Mouse (Mus musculus): ENCODE measurements around the gene Igfbp4.
A peak's percentile ranks its signal among the peaks of the same experiment; 100 is the strongest.

Gene Igfbp4

GRCm38 (mm10) chr11:99041051-99041729 is at the start of gene Igfbp4:
Igfbp4 (plus strand) TSS chr11:99041244.
- DNase-seq (ENCODE audit: low spot score), result peak; percentile 90

- DNase-seq (ENCODE audit: low spot score), result no peak
These were observed 45.1 kb upstream of the Igfbp4 start for GRCm38 (mm10) chr11:98995987-98996386.

GRCm38 (mm10) chr11:98997659-98998058 is 43.4 kb upstream of the Igfbp4 start:
- no peak for DNase-seq (ENCODE audit: low spot score)

GRCm38 (mm10) chr11:98998776-98999175 is 42.3 kb upstream of the Igfbp4 start:
- DNase-seq (ENCODE audit: low spot score), result no peak

GRCm38 (mm10) chr11:98999243-98999642 is 41.8 kb upstream of the Igfbp4 start:
- DNase-seq (ENCODE audit: low spot score), result no peak

- DNase-seq (ENCODE audit: low spot score), result no peak
These were observed 34.3 kb upstream of the Igfbp4 start for GRCm38 (mm10) chr11:99006788-99007187.

GRCm38 (mm10) chr11:99010124-99010523 is 30.9 kb upstream of the Igfbp4 start:
- no peak for DNase-seq (ENCODE audit: low spot score)

- DNase-seq (ENCODE audit: low spot score), result no peak
These were observed 30.3 kb upstream of the Igfbp4 start for GRCm38 (mm10) chr11:99010706-99011105.

- no peak for DNase-seq (ENCODE audit: low spot score)
These were observed 27.2 kb upstream of the Igfbp4 start for GRCm38 (mm10) chr11:99013856-99014255.

GRCm38 (mm10) chr11:99019844-99020243 is 21.2 kb upstream of the Igfbp4 start:
- DNase-seq (ENCODE audit: low spot score), result no peak

- no peak for DNase-seq (ENCODE audit: low spot score)
These were observed 18.6 kb upstream of the Igfbp4 start for GRCm38 (mm10) chr11:99022384-99022933.

GRCm38 (mm10) chr11:99023094-99023493 is 17.9 kb upstream of the Igfbp4 start:
- DNase-seq (ENCODE audit: low spot score), result peak; percentile 46

GRCm38 (mm10) chr11:99023500-99024467 is 17.3 kb upstream of the Igfbp4 start, which contains the start of gene Top2a:
Top2a (minus strand) TSS chr11:99024189.
- peak; percentile 100 for DNase-seq (ENCODE audit: low spot score)

- no peak for DNase-seq (ENCODE audit: low spot score)
These were observed 16.4 kb upstream of the Igfbp4 start for GRCm38 (mm10) chr11:99024468-99025134.

- no peak for DNase-seq (ENCODE audit: low spot score)
These were observed 15.2 kb upstream of the Igfbp4 start for GRCm38 (mm10) chr11:99025878-99026277.

- no peak for DNase-seq (ENCODE audit: low spot score)
These were observed 14.1 kb upstream of the Igfbp4 start for GRCm38 (mm10) chr11:99026899-99027440.

GRCm38 (mm10) chr11:99035350-99035749 is 5.7 kb upstream of the Igfbp4 start:
- peak; percentile 54 for DNase-seq (ENCODE audit: low spot score)

- DNase-seq (ENCODE audit: low spot score), result no peak
These were observed 4.8 kb upstream of the Igfbp4 start for GRCm38 (mm10) chr11:99036254-99036653.

- DNase-seq (ENCODE audit: low spot score), result peak; percentile 97
These were observed 1.3 kb upstream of the Igfbp4 start for GRCm38 (mm10) chr11:99039782-99040181.

- peak; percentile 84 for DNase-seq (ENCODE audit: low spot score)
These were observed 584 bp upstream of the Igfbp4 start for GRCm38 (mm10) chr11:99040346-99040974.
